Mouse (Mus musculus): ENCODE measurements around the gene Cald1.

DNA sequence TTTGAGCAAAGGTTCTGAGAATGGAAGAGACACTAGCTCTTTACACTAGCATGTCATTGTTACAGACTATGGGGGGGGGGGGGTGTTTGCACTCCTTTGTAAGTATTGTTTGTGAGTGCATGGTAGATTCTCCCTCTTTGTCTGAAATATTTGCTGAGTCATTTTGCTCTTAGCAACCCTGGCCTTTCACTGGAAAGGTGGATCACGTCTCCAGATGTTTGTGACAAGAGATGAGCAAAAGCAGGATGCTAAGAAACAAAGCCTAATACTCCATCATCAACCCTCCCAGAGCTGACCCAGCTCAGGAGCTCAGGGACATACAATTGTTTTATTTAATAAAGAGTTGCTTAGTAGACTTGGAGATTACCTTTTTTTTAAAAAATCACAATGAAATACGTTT lies 138.6 kb downstream of the Cald1 start:
- TF ChIP-seq CTCF (IDR thresholded peaks at IDR 0.05; ENCODE audit: control insufficient read depth, insufficient read depth, insufficient replicate concordance, low read depth, low read length) (no peak), POLR2A (IDR thresholded peaks at IDR 0.05; ENCODE audit: control insufficient read depth, low read depth, low read length) (no peak)
